Mouse (Mus musculus) neural tube, embryonic 14.5 days (tissue): ENCODE data around the gene Pot1a. TPM values are rescaled to one million over a fixed set of nuclear protein-coding genes. Genes with fewer than 3 reads are reported as not detected.

Experiments used
- ATAC-seq: fragments of 200-750 bp; cut with Nextera tagmentation; 2 replicates; pipeline ENCODE4 v1.8.0; 2017; ENCODE audit warnings: low read depth, mild to moderate bottlenecking, moderate TSS enrichment, moderate library complexity
- H3K27ac ChIP-seq: fragments of 300-500 bp; sonication (generic); 2 replicates; pipeline ENCODE4 v1.5.1; 2014; ENCODE audit warnings: low read depth, mild to moderate bottlenecking, control low read depth, low read length, moderate library complexity, mixed read lengths
- H3K27me3 ChIP-seq: fragments of 300-500 bp; sonication (generic); 2 replicates; pipeline ENCODE4 v1.6.1; 2014; ENCODE audit warnings: low read length; ENCODE audit not compliant: control insufficient read depth, insufficient read depth
- H3K36me3 ChIP-seq: fragments of 300-500 bp; sonication (generic); 2 replicates; pipeline ENCODE4 v1.6.1; 2014; ENCODE audit warnings: low read length, mixed read lengths; ENCODE audit not compliant: control insufficient read depth, insufficient read depth
- H3K4me1 ChIP-seq: fragments of 300-500 bp; sonication (generic); 2 replicates; pipeline ENCODE4 v1.6.1; 2014; ENCODE audit warnings: low read length; ENCODE audit not compliant: control insufficient read depth, insufficient read depth
- H3K4me2 ChIP-seq: fragments of 300-500 bp; sonication (generic); 2 replicates; pipeline ENCODE4 v1.6.1; 2014; ENCODE audit warnings: mild to moderate bottlenecking, low read depth, low read length, control low read depth
- H3K4me3 ChIP-seq: fragments of 300-500 bp; sonication (generic); 2 replicates; pipeline ENCODE4 v1.5.1; 2014; ENCODE audit warnings: low read depth, low read length, control low read depth, mixed read lengths
- H3K9ac ChIP-seq: fragments of 300-500 bp; sonication (generic); replicated peaks from 2 replicates; pipeline ENCODE4 v1.6.1; 2014; ENCODE audit warnings: low read depth, mild to moderate bottlenecking, control low read depth, low read length, mixed read lengths
- H3K9me3 ChIP-seq: fragments of 300-500 bp; sonication (generic); 2 replicates; pipeline ENCODE4 v1.6.1; 2016; ENCODE audit warnings: low read length; ENCODE audit not compliant: control insufficient read depth
- WGBS: fragments of 180-500 bp; shearing (Covaris S2); extraction: QIAGEN DNeasy Blood & Tissue Kit; methylation state at CpG from one replicate; pipeline ENCODE4 v1.1.7; 2014; 5-methylcytosine and 5-hydroxymethylcytosine counted together
- polyA plus RNA-seq: library from polyadenylated mRNA; unstranded; fragments of >200 nt; fragmentation: Nextera tagmentation; extraction: Ambion mirVana; gene quantifications from 2 replicates; pipeline ENCODE4 v1.2.1, GENCODE M21; 2014

The Pot1a gene
- polyA plus RNA-seq, 1 experiment from 2014 or later, result 34.3 TPM

GRCm38 (mm10) chr6:25752651-25753050 lies 56.4 kb downstream of the Pot1a start:
- Histone ChIP-seq H3K9ac (no peak overlapping the region), H3K36me3 (0 out of 2 replicates have a peak, but pooled peaks cover under 1% of the 10 kb centered on the region), H3K4me2 (no peak overlapping the region), H3K9me3 (no peaks in the 10 kb centered on the region), H3K4me3 (no peak overlapping the region), H3K27me3 (no peaks in the 10 kb centered on the region), H3K27ac (no peak overlapping the region), H3K4me1 (no peaks in the 10 kb centered on the region)
- no peak for ATAC-seq
- 85% methylated on average over 1 of the region's 1 CpGs for WGBS

DNA sequence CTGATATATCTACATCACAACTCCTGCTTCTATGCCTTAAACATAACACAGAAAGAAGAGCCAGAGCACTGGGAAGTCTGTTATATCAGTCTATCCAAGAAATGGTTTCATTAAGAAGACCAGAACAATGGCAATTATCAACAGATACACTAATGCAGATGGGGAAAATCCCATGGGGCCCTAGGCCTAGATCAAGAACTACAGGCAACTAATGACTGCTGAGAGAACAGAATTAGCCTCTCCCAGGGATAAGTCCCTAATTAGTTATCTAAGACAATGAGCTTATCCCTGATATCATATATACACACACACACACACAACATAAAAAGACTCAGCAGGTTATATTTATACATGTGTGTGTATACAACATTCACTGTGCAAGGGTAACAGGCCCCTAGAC lies 72.5 kb downstream of the Pot1a start:
- Histone ChIP-seq H3K4me3 (no peak overlapping the region), H3K27ac (no peak overlapping the region), H3K4me1 (no peaks in the 10 kb centered on the region), H3K9ac (no peak overlapping the region), H3K4me2 (no peak overlapping the region), H3K9me3 (no peaks in the 10 kb centered on the region), H3K36me3 (no peaks in the 10 kb centered on the region), H3K27me3 (no peaks in the 10 kb centered on the region)
- ATAC-seq, result peak; percentile 70; the same call in 1 of the 2 replicates

DNA sequence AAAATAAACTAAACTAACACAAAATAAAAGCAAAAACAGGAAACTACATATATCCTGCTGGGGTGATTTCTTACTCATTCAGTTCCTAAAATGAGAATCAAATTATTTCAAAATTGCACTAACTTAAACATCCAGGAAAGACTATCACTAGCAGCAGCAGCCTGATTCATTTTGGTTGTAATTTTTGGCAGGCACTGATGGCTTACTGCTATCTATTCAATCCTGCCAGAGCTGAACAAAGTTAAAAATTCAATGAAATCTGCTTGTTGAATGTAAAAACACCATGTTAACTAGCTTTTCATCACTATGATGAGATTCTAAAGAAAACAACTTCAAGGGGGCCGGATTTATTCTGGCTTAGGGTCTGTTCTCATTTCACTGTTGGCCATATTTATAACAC lies 82.5 kb downstream of the Pot1a start:
- no peaks in the 10 kb centered on the region for H3K27me3 ChIP-seq
- no peaks in the 10 kb centered on the region for H3K4me1 ChIP-seq
- no peak overlapping the region for H3K27ac ChIP-seq
- H3K36me3 ChIP-seq, result no peaks in the 10 kb centered on the region
- H3K9ac ChIP-seq, result no peak overlapping the region
- WGBS, result 86% methylated on average over 1 of the region's 1 CpGs
- H3K4me3 ChIP-seq, result no peak overlapping the region
- H3K9me3 ChIP-seq, result no peaks in the 10 kb centered on the region
- no peak for ATAC-seq
- H3K4me2 ChIP-seq, result no peak overlapping the region

GRCm38 (mm10) chr6:25710601-25711000 lies 98.4 kb downstream of the Pot1a start:
- Histone ChIP-seq H3K27me3 (no peaks in the 10 kb centered on the region), H3K27ac (no peak overlapping the region), H3K9ac (no peak overlapping the region), H3K36me3 (no peaks in the 10 kb centered on the region), H3K4me3 (no peak overlapping the region), H3K4me2 (no peak overlapping the region), H3K9me3 (no peaks in the 10 kb centered on the region), H3K4me1 (no peaks in the 10 kb centered on the region)
- no peak for ATAC-seq
- WGBS, result 20% methylated on average over 2 of the region's 2 CpGs

- no peaks in the 10 kb centered on the region for H3K27me3 ChIP-seq
- H3K4me2 ChIP-seq, result no peak overlapping the region
- peak; percentile 54; the same call in 1 of the 2 replicates for ATAC-seq
- no peak overlapping the region for H3K27ac ChIP-seq
- H3K9ac ChIP-seq, result no peak overlapping the region
- no peaks in the 10 kb centered on the region for H3K9me3 ChIP-seq
- 50% methylated on average over 6 of the region's 6 CpGs for WGBS
- no peaks in the 10 kb centered on the region for H3K36me3 ChIP-seq
- H3K4me3 ChIP-seq, result no peak overlapping the region
- no peaks in the 10 kb centered on the region for H3K4me1 ChIP-seq
Measured at GRCm38 (mm10) chr6:25709250-25709895, 99.7 kb downstream of the Pot1a start.

DNA sequence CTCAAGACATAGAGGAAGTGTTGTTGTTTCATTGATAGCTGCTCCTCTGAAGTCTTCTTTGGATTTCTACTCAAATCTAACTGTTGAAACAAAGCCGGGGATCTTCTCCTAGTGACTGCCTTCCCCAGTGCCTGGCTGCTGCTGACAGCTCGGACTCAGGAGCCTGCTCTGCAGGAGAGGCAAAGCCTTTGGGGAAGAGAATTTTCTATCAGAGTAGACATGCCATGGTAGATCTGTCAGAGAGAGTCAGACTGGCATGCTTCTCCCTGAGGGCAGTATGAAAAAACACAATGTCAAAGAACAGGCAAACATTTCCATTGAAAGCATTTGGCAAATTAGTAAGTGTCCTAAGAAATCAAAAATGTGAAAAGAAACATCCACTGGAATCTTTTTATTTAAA lies 109.1 kb downstream of the Pot1a start:
- no peaks in the 10 kb centered on the region for H3K36me3 ChIP-seq
- no peak overlapping the region for H3K27ac ChIP-seq
- H3K4me2 ChIP-seq, result no peak overlapping the region
- no peak overlapping the region for H3K4me3 ChIP-seq
- no peaks in the 10 kb centered on the region for H3K27me3 ChIP-seq
- no peak for ATAC-seq
- no peaks in the 10 kb centered on the region for H3K9me3 ChIP-seq
- H3K4me1 ChIP-seq, result no peaks in the 10 kb centered on the region
- no peak overlapping the region for H3K9ac ChIP-seq
- WGBS, result 68% methylated on average over 2 of the region's 2 CpGs

Other genes with a start within 250 kb of the Pot1a start
- 3.6 and 5.8 TPM in 2 replicates for gene Gpr37, start 118.5 kb downstream of the Pot1a start, polyA plus RNA-seq